Mouse (Mus musculus) A20 (cell line): ENCODE measurements around the gene Rinl.

Experiments
- DNase-seq: peaks from one replicate; pipeline ENCODE4 v3.0.0-alpha.2; 2011; ENCODE audit warnings: low read depth, low spot score

The Rinl gene

GRCm38 (mm10) chr7:28788307-28789195 is at the start of gene Rinl:
Gene Rinl, plus strand, starts transcription at chr7:28788969.
- peak; percentile 96 for DNase-seq

GRCm38 (mm10) chr7:28739829-28740228 is 48.9 kb upstream of the Rinl start:
- no peak for DNase-seq

GRCm38 (mm10) chr7:28740949-28741348 is 47.8 kb upstream of the Rinl start:
- DNase-seq, result peak; percentile 61

GRCm38 (mm10) chr7:28741368-28741708 is 47.4 kb upstream of the Rinl start:
- DNase-seq, result no peak

GRCm38 (mm10) chr7:28741709-28742438 is 46.9 kb upstream of the Rinl start, which contains the start of the genes Mrps12 and Sars2:
Gene Mrps12, minus strand, starts transcription at chr7:28741820.
Gene Sars2, plus strand, starts transcription at chr7:28741992.
- DNase-seq, result peak; percentile 98

- DNase-seq, result no peak
Measured at GRCm38 (mm10) chr7:28749935-28750334, 38.8 kb upstream of the Rinl start.

GRCm38 (mm10) chr7:28756079-28756478 is 32.7 kb upstream of the Rinl start, which contains the start of gene Ccer2:
Gene Ccer2, plus strand, starts transcription at chr7:28756174.
- no peak for DNase-seq

GRCm38 (mm10) chr7:28758623-28759022 is 30.1 kb upstream of the Rinl start:
- no peak for DNase-seq

GRCm38 (mm10) chr7:28761907-28762306 is 26.9 kb upstream of the Rinl start:
- no peak for DNase-seq

- DNase-seq, result peak; percentile 32
Measured at GRCm38 (mm10) chr7:28765211-28765610, 23.6 kb upstream of the Rinl start.

- DNase-seq, result peak; percentile 99
Measured at GRCm38 (mm10) chr7:28766173-28766879, 22.4 kb upstream of the Rinl start, which contains the start of gene Sirt2. Gene Sirt2, plus strand, starts transcription at chr7:28766735.

GRCm38 (mm10) chr7:28766910-28767309 is 21.9 kb upstream of the Rinl start:
- DNase-seq, result no peak

GRCm38 (mm10) chr7:28767462-28767965 is 21.3 kb upstream of the Rinl start, which contains the start of gene Nfkbib:
Gene Nfkbib, minus strand, starts transcription at chr7:28767512.
- DNase-seq, result no peak

GRCm38 (mm10) chr7:28769414-28769958 is 19.3 kb upstream of the Rinl start:
- no peak for DNase-seq

- DNase-seq, result no peak
Measured at GRCm38 (mm10) chr7:28770309-28770708, 18.5 kb upstream of the Rinl start.

- no peak for DNase-seq
Measured at GRCm38 (mm10) chr7:28771867-28772266, 16.9 kb upstream of the Rinl start.

- DNase-seq, result no peak
Measured at GRCm38 (mm10) chr7:28773163-28773562, 15.6 kb upstream of the Rinl start.

GRCm38 (mm10) chr7:28774164-28774563 is 14.6 kb upstream of the Rinl start:
- no peak for DNase-seq

- DNase-seq, result no peak
Measured at GRCm38 (mm10) chr7:28775129-28775528, 13.6 kb upstream of the Rinl start.

GRCm38 (mm10) chr7:28778825-28779224 is 9.9 kb upstream of the Rinl start:
- DNase-seq, result no peak

GRCm38 (mm10) chr7:28780067-28780658 is 8.6 kb upstream of the Rinl start:
- DNase-seq, result peak; percentile 87
